Mouse (Mus musculus): ENCODE measurements around the gene Catsperg1. TPM values are rescaled to one million over a fixed set of nuclear protein-coding genes. Genes with fewer than 3 reads are reported as not detected.

Catsperg1 gene
- polyA plus RNA-seq, 1 experiment from 2014 or later, result 0.79 TPM

DNA sequence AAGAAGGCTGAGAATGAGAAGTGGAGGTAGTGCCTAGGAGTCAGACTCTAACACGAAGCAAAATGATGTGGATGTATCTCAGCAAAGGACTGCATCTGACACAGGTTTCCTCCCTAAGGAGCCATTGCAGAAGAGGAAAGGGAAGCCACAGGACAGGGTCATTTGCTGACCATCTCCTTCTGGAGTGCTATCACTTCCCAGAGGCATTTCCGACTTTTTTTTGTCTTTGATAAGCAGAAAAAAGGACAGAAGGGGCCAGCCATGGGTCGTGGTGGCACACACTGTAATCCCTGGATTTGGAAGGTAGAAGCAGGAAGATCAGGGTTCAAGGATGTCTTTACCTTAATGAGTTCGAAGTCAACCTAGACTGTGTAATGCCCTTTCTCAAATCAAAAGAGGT is 22.8 kb upstream of the Catsperg1 start:
- Histone ChIP-seq H3K9me3 (replicated peaks; ENCODE audit: control insufficient read depth, low read length) (no peaks in the 10 kb centered on the region), H3K4me1 (ENCODE audit: control insufficient read depth, insufficient read depth, low read length) (peaks cover 4% of the 10 kb centered on the region), H3K4me3 (ENCODE audit: low read depth, low read length) (no peak overlapping the region), H3K27ac (replicated peaks; ENCODE audit: low read depth, low read length) (no peak overlapping the region), H3K4me2 (ENCODE audit: low read depth, low read length) (no peak overlapping the region), H3K9ac (replicated peaks; ENCODE audit: low read length) (no peak overlapping the region), H3K36me3 (replicated peaks; ENCODE audit: control insufficient read depth, insufficient read depth, low read depth, low read length) (no peaks in the 10 kb centered on the region), H3K27me3 (ENCODE audit: control insufficient read depth, insufficient read depth, low read length) (peaks cover 10% of the 10 kb centered on the region)
- DNase-seq (ENCODE audit: low spot score), result no peak
- WGBS, result 85% methylated on average over 4 of the region's 4 CpGs
- no peak for ATAC-seq (replicated peaks; ENCODE audit: insufficient number of reproducible peaks, low FRiP score, low TSS enrichment, low read depth)

- no peaks in the 10 kb centered on the region for H3K36me3 ChIP-seq (replicated peaks; ENCODE audit: control insufficient read depth, insufficient read depth, low read depth, low read length)
- WGBS, result 66% methylated on average over 5 of the region's 5 CpGs
- no peak overlapping the region for H3K27ac ChIP-seq (replicated peaks; ENCODE audit: low read depth, low read length)
- H3K4me1 ChIP-seq (ENCODE audit: control insufficient read depth, insufficient read depth, low read length), result peaks cover 4% of the 10 kb centered on the region
- DNase-seq (ENCODE audit: low spot score) (no peak), ATAC-seq (replicated peaks; ENCODE audit: insufficient number of reproducible peaks, low FRiP score, low TSS enrichment, low read depth) (no peak)
- peaks cover 15% of the 10 kb centered on the region for H3K27me3 ChIP-seq (ENCODE audit: control insufficient read depth, insufficient read depth, low read length)
- H3K9ac ChIP-seq (replicated peaks; ENCODE audit: low read length), result no peak overlapping the region
- no peak overlapping the region for H3K4me3 ChIP-seq (ENCODE audit: low read depth, low read length)
- no peaks in the 10 kb centered on the region for H3K9me3 ChIP-seq (replicated peaks; ENCODE audit: control insufficient read depth, low read length)
- no peak overlapping the region for H3K4me2 ChIP-seq (ENCODE audit: low read depth, low read length)
These were observed 20.8 kb upstream of the Catsperg1 start for GRCm38 (mm10) chr7:29234661-29235060.

- no peak overlapping the region; the same call in 1 of the 2 replicates for H3K9ac ChIP-seq (replicated peaks; ENCODE audit: low read length)
- no peaks in the 10 kb centered on the region for H3K9me3 ChIP-seq (replicated peaks; ENCODE audit: control insufficient read depth, low read length)
- no peak overlapping the region for H3K27ac ChIP-seq (replicated peaks; ENCODE audit: low read depth, low read length)
- H3K4me2 ChIP-seq (ENCODE audit: low read depth, low read length), result no peak overlapping the region
- ATAC-seq (replicated peaks; ENCODE audit: insufficient number of reproducible peaks, low FRiP score, low TSS enrichment, low read depth) (no peak), DNase-seq (ENCODE audit: low spot score) (no peak)
- H3K4me3 ChIP-seq (ENCODE audit: low read depth, low read length), result no peak overlapping the region
- 81% methylated on average over 6 of the region's 6 CpGs for WGBS
- peaks cover 4% of the 10 kb centered on the region for H3K4me1 ChIP-seq (ENCODE audit: control insufficient read depth, insufficient read depth, low read length)
- H3K36me3 ChIP-seq (replicated peaks; ENCODE audit: control insufficient read depth, insufficient read depth, low read depth, low read length), result no peaks in the 10 kb centered on the region
- H3K27me3 ChIP-seq (ENCODE audit: control insufficient read depth, insufficient read depth, low read length), result peaks cover 15% of the 10 kb centered on the region
These were observed 19.9 kb upstream of the Catsperg1 start for GRCm38 (mm10) chr7:29233745-29234144.

GRCm38 (mm10) chr7:29232247-29233013 is 18.6 kb upstream of the Catsperg1 start, which contains the start of gene Kcnk6:
Kcnk6 (minus strand) TSS chr7:29232515.
- H3K9me3 ChIP-seq (replicated peaks; ENCODE audit: control insufficient read depth, low read length), result no peaks in the 10 kb centered on the region
- 2% methylated on average over 43 of the region's 62 CpGs for WGBS
- peak within 1 kb of the TSS; percentile 92 for H3K4me2 ChIP-seq (ENCODE audit: low read depth, low read length)
- H3K27ac ChIP-seq (replicated peaks; ENCODE audit: low read depth, low read length), result no peak within 1 kb of the TSS
- peaks cover 4% of the 10 kb centered on the region for H3K4me1 ChIP-seq (ENCODE audit: control insufficient read depth, insufficient read depth, low read length)
- H3K36me3 ChIP-seq (replicated peaks; ENCODE audit: control insufficient read depth, insufficient read depth, low read depth, low read length), result no peaks in the 10 kb centered on the region
- H3K27me3 ChIP-seq (ENCODE audit: control insufficient read depth, insufficient read depth, low read length), result peaks cover 15% of the 10 kb centered on the region
- DNase-seq (ENCODE audit: low spot score), result peak; percentile 29
- H3K4me3 ChIP-seq (ENCODE audit: low read depth, low read length), result peak within 1 kb of the TSS; percentile 46
- H3K9ac ChIP-seq (replicated peaks; ENCODE audit: low read length), result peak within 1 kb of the TSS; percentile 69
- no peak for ATAC-seq (replicated peaks; ENCODE audit: insufficient number of reproducible peaks, low FRiP score, low TSS enrichment, low read depth)

DNA sequence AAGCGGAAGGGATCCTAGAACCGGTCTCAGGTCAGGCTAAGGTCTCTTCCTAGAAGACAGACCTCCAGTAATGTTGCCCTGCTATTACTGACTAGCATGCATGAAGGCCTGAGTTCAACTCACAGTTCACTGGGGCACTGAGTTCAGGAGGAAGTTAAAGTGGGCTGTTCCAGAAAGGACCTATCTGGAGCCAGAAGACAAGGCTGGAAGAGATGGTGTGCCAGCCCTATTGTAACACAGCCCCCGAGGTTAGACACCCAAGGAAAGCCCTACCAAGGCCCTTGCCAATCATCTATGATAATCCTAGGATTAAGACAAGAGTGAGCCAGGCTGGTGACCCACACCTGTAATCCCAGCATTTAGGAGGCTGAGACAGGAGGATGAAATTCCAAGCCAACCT is 17.7 kb upstream of the Catsperg1 start:
- DNase-seq (ENCODE audit: low spot score) (no peak), ATAC-seq (replicated peaks; ENCODE audit: insufficient number of reproducible peaks, low FRiP score, low TSS enrichment, low read depth) (no peak)
- 48% methylated on average over 3 of the region's 3 CpGs for WGBS
- Histone ChIP-seq H3K4me2 (ENCODE audit: low read depth, low read length) (no peak overlapping the region; the same call in 1 of the 2 replicates), H3K36me3 (replicated peaks; ENCODE audit: control insufficient read depth, insufficient read depth, low read depth, low read length) (no peaks in the 10 kb centered on the region), H3K9me3 (replicated peaks; ENCODE audit: control insufficient read depth, low read length) (no peaks in the 10 kb centered on the region), H3K9ac (replicated peaks; ENCODE audit: low read length) (no peak overlapping the region), H3K27ac (replicated peaks; ENCODE audit: low read depth, low read length) (no peak overlapping the region), H3K4me1 (ENCODE audit: control insufficient read depth, insufficient read depth, low read length) (peaks cover 4% of the 10 kb centered on the region), H3K27me3 (ENCODE audit: control insufficient read depth, insufficient read depth, low read length) (peaks cover 15% of the 10 kb centered on the region), H3K4me3 (ENCODE audit: low read depth, low read length) (no peak overlapping the region; the same call in 1 of the 2 replicates)

DNA sequence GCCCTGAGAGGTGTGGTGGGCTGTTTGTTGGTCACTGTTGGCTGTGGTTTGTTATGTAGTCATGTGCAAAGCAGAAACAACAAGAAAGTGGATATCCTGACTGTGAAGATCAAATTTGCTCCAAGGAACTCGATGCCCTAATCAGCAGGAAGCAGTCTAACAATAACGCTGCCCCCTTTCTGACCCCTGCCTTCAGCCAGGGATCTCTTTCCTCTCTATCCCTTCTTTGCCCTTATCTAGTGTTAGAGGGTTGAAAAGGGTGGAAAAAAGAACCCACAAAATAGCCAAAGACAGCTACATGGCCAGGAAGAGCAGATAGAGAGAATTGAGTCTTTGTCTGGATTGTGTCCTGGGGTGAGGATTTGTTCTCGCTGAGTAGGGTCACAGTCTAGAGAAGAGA is 16.7 kb upstream of the Catsperg1 start:
- Histone ChIP-seq H3K36me3 (replicated peaks; ENCODE audit: control insufficient read depth, insufficient read depth, low read depth, low read length) (no peaks in the 10 kb centered on the region), H3K27ac (replicated peaks; ENCODE audit: low read depth, low read length) (no peak overlapping the region), H3K27me3 (ENCODE audit: control insufficient read depth, insufficient read depth, low read length) (peaks cover 15% of the 10 kb centered on the region), H3K4me3 (ENCODE audit: low read depth, low read length) (no peak overlapping the region), H3K4me2 (ENCODE audit: low read depth, low read length) (no peak overlapping the region), H3K9ac (replicated peaks; ENCODE audit: low read length) (no peak overlapping the region), H3K4me1 (ENCODE audit: control insufficient read depth, insufficient read depth, low read length) (peaks cover 5% of the 10 kb centered on the region), H3K9me3 (replicated peaks; ENCODE audit: control insufficient read depth, low read length) (no peaks in the 10 kb centered on the region)
- DNase-seq (ENCODE audit: low spot score) (no peak), ATAC-seq (replicated peaks; ENCODE audit: insufficient number of reproducible peaks, low FRiP score, low TSS enrichment, low read depth) (no peak)
- 17% methylated on average over 3 of the region's 3 CpGs for WGBS

- peaks cover 15% of the 10 kb centered on the region for H3K27me3 ChIP-seq (ENCODE audit: control insufficient read depth, insufficient read depth, low read length)
- H3K4me1 ChIP-seq (ENCODE audit: control insufficient read depth, insufficient read depth, low read length), result peaks cover 13% of the 10 kb centered on the region
- 74% methylated on average over 4 of the region's 4 CpGs for WGBS
- DNase-seq (ENCODE audit: low spot score) (no peak), ATAC-seq (replicated peaks; ENCODE audit: insufficient number of reproducible peaks, low FRiP score, low TSS enrichment, low read depth) (no peak)
- H3K36me3 ChIP-seq (replicated peaks; ENCODE audit: control insufficient read depth, insufficient read depth, low read depth, low read length), result no peaks in the 10 kb centered on the region
- H3K9ac ChIP-seq (replicated peaks; ENCODE audit: low read length), result no peak overlapping the region
- no peak overlapping the region for H3K27ac ChIP-seq (replicated peaks; ENCODE audit: low read depth, low read length)
- H3K9me3 ChIP-seq (replicated peaks; ENCODE audit: control insufficient read depth, low read length), result no peaks in the 10 kb centered on the region
- no peak overlapping the region for H3K4me3 ChIP-seq (ENCODE audit: low read depth, low read length)
- no peak overlapping the region for H3K4me2 ChIP-seq (ENCODE audit: low read depth, low read length)
These were observed 14.4 kb upstream of the Catsperg1 start for GRCm38 (mm10) chr7:29228202-29228601.

DNA sequence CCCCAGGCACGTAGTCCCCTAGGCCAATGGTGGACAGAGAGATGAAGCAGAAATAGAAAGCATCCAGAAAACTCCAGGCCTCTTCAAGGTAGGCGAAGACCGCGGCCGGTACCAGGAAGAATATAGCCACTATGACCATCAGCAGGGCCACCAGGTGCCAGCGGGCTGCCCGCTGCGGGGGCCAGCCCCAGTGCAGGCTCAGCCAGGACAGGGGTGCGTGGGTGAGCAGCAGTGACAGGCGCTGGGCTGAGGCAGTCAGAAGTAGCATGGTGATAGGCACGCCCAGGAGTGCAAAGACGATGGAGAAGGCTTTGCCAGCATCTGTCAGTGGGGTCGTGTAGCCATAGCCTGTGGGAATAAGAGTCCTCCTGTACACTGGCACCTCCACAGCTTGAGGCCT is 11.7 kb upstream of the Catsperg1 start:
- Histone ChIP-seq H3K4me3 (ENCODE audit: low read depth, low read length) (no peak overlapping the region), H3K27me3 (ENCODE audit: control insufficient read depth, insufficient read depth, low read length) (no peaks in the 10 kb centered on the region), H3K36me3 (replicated peaks; ENCODE audit: control insufficient read depth, insufficient read depth, low read depth, low read length) (no peaks in the 10 kb centered on the region), H3K4me1 (ENCODE audit: control insufficient read depth, insufficient read depth, low read length) (peaks cover 9% of the 10 kb centered on the region), H3K9me3 (replicated peaks; ENCODE audit: control insufficient read depth, low read length) (no peaks in the 10 kb centered on the region), H3K27ac (replicated peaks; ENCODE audit: low read depth, low read length) (no peak overlapping the region), H3K4me2 (ENCODE audit: low read depth, low read length) (peak overlapping the region; percentile 42), H3K9ac (replicated peaks; ENCODE audit: low read length) (peak overlapping the region; percentile 39)
- 72% methylated on average over 13 of the region's 13 CpGs for WGBS
- DNase-seq (ENCODE audit: low spot score), result no peak
- ATAC-seq (replicated peaks; ENCODE audit: insufficient number of reproducible peaks, low FRiP score, low TSS enrichment, low read depth), result 0 out of 2 replicates have a peak, but pooled peaks have one; percentile 42
